Mouse (Mus musculus) left cerebral cortex, adult 18-20 months (tissue): ENCODE measurements around the gene Mllt10. TPM values are rescaled to one million over a fixed set of nuclear protein-coding genes. Genes with fewer than 3 reads are reported as not detected.
"Not testable (repeated sequence)": the region's sequence is repeated elsewhere in the genome, so short reads cannot be mapped to it uniquely, and the experiment has no call there.

Experiments
- DNase-seq, 2 experiments: peaks; one replicate each; pipeline ENCODE4 v3.0.0; 2021 to 2022; ENCODE audit warnings: low spot score in 2 of 2, mixed read lengths in 1 of 2
- total RNA-seq, 2 experiments: library from RNA; stranded (reverse); gene quantifications; 2 replicates each; pipeline ENCODE4 v1.2.3; 2021

Gene Mllt10
- total RNA-seq, 2 experiments from 2014 or later = 51.5 to 55.7 TPM

DNA sequence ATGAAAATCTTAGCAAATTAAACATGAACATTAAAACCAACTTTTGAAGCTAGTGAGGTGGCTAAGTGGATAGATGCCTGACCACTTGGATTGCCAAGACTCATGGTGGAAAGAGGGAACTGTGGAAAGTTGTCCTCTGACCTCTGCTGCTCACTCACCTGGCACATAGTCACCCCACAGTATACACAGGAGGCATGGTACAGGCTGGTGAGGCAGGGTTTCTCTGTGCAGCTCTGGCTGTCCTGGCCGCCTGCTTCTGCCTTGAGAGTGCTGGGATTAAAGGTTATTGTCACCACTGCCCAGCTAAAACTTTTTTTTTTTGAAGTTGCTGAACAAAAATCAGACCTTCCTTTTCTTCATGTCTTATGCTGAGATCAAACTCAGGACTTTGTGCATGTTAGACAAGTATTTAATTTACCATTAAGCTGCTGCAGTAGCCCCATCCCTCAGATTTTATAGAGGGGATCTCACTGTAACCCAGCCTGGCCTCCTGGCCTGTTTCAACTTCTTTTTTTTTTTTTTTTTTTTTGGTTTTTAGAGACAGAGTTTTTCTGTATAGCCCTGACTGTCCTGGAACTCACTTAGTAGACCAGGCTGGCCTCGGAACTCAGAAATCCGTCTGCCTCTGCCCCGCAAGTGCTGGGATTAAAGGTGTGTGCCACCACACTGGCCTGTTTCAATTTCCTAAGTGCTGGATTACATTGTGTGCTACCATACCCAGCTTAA is 13.2 kb downstream of the Mllt10 start:
- DNase-seq = no peak

DNA sequence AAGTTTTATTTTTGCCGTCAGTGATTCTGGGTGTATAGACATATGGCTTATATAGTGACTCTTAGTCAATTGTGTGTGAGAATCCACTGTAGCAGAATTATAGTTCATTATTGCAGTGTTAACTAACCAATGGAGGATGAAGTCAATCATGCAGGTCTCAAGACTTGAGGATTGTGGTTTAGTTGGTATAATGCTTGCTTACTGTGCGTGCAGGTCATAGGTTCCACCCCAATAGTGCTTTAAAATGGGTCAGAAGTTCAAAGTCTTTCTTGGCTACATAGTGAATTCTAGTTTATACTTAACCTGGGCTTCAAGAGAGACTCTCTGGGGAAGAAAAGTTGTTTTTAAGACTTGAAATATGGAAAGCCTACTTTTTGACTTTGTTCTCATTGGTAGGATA is 16.9 kb downstream of the Mllt10 start:
- DNase-seq = no peak

DNA sequence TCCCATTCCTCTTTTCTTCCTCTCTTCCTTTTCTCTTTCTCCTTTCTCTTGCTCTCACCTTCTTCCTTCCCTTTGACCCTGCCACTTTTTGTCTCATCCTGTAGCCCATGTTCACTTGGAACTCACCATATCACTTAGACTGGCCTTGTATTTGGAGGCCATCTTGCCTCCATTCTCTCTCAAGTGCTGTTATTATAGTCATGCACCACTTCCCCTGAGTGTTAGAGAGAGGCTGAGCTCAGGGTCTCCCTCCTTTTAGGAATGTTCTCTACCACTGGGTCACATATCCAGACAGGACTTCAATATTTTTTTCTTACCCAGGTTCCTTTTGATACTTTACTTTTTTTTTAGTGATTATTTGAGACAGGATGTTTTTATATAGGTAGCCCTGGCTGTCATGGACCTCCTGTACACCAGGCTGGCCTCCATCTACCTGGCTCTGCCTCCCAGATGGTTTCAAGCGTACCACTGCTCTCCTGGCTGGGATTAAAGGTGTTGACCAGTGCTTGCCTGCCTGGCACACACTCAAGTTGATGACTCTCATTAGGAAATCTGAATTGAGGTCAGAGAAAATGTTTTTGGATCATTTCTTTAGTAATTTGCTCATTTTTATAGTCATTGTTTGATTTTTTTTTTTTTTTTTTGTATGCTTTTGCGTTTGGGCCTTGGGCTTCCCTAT is 25.3 kb downstream of the Mllt10 start:
- DNase-seq = no peak

DNA sequence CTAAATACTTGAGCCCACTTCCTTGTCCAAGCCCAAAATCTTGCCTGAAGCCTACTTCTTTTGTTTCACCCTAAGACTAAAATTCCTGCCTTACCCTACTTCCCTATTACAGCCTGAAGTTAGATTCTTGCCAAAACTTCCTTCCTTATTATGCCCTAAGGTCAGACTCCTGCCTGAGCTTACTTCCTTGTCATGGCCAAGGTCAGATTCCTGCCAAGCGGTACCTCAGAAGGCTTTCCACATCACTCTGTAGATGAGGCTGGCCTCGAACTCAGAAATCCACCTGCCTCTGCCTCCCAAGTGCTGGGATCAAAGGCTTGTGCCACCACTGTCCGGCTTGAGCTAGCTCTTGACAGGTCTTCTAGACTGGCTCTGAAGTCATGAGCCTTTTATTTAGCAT is 32.7 kb downstream of the Mllt10 start:
- DNase-seq = not testable (repeated sequence)

DNA sequence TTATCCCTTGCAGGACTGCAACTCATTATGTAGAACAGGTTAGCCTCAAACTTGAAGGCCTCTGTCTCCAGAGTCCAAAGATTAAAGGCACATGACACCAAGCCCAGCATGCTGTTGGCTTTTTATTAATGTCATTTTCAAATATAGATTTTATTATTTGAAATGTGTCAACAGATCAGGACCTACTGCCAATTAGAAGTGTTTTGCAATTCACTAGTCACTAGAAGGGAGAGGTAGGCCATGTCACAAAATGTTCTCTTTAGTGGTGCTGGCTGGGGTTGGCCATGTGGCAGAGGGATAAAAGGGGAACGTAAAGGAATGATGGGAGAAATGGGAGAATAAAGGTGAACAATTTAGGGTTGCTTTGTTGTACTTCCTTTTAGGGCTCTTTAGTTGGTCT is 38.8 kb downstream of the Mllt10 start:
- no peak for DNase-seq

DNA sequence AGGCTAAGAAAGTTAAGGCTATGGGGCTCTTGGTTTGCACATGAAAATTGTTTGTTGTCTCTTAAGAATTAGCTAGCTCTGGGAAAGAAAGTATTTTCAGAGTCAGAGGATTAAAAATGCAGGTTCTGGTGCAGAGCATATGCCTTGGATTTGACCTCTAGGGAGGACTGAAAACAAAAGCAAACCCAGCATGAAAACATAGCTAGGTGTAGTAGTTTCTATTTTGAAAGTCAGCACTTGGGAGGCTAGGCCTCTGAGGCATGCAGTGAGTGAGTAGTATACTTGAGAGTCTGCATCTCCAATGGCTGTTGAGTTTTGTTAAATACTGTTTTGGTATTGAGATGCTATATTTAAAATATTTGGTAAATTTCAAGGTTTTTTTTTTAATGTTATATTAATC is 39.3 kb downstream of the Mllt10 start:
- DNase-seq = no peak

DNA sequence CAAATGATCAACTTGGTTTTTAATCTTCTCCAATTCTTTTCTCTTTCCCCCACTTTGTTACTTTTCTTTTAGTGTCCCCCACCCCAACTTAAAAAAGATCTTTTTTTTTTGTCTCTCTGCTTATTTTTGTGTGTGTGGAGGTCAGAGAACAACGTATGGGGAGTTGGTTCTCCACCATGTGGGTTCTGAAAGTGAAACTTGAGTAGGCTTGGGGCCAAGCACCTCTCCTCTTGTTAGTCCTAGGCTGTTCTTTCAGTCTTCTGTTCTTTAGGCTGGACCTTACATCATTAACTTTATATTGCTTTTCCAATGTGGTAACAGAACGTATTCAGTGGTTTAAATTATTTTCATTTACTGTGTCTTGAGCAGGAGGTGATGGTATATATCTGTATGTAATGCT is 40.8 kb downstream of the Mllt10 start:
- no peak for DNase-seq

DNA sequence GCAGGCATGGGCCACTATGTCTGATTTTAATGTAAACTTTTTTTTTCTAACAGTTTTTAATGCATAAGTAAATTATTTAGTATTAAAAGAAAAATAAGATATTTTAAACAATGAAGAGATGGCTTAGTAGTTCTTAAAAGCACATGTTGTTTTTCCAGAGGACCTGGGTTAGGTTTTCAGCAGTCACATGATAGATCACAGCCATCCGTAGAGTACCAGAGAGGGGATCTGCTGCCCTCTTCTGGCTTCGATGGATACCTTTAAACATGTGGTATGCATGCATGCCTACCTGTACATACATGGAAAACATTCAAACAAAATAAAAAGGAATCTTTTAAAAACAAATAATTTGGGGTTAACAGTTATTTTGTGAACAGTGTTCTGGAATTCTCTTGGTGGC is 45.9 kb downstream of the Mllt10 start:
- no peak for DNase-seq

DNA sequence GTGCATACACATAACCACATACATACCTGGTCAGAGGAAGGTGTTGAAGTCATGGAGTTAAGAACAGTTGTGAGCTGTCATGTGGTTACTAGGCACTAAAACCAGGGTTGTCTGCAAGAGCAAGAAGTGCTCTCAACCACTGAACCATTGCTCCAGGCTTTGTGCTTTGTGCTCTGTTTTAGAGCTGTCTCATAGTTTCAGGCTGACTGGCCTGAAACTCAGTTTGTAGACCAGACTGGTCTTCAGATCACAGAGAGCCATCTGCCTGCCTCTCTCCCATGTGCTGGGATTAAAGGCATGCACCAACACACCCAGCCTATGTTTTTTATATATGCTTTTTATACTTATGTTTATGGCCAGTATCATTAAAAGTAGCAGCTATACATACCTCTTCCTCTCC is 52.5 kb downstream of the Mllt10 start:
- DNase-seq = no peak

DNA sequence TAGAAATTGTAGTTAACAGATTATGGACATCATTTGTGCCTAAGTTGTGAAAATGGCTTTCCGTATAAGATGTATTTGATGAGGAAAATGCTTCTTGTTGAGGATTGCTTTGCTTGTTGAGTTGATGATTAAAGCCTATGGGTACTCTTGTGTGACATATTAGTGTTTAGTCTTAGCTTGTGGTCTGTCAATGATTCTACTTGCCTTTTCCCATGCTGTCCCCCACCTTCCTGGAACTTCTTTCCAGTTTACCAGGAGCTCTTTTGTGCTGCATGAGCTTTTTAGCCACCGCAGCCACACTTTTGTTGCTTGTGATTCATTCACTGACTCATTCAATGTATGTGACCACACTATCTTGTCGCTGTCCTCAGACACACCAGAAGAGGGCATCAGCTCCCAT is 53.2 kb downstream of the Mllt10 start:
- no peak for DNase-seq

DNA sequence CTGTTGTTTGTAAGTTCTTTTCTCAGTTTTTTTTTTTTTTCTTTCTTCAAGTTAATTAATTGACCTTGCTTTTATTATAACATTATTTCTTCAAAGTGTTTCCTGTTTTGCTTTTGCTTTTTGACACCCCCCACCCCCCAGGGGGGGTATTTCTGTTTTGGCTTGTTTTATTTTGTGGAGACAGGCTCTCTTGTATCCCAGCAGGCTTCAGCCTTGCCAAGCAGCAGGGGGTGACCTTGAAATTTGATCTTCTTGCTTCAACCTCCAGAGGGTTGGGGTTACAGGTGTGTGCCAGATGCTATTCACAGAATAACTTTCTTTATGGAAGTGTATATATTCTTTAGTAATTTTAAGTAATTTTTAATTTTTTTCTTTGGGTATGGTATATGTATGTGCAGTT is 56.4 kb downstream of the Mllt10 start:
- DNase-seq = no peak

DNA sequence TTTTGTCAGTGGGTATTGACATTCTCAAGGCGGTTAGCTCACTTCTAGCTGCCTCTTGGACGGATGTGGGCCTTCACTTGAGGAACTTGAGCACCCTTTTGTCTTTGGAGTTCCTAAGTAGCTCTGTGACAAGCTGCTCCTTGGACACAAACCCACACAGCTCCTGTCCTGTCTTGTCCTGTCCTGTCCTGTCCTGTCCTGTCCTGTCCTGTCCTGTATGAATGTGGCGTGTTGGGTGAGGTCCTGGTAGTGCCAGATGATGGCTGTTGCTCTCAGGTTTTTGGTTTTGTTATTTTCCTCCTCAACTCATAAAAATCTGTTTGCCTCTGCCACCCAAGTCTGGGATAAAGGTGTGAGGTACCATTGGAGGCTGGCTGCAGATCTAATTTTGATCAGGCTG is 61.4 kb downstream of the Mllt10 start:
- no peak for DNase-seq

DNA sequence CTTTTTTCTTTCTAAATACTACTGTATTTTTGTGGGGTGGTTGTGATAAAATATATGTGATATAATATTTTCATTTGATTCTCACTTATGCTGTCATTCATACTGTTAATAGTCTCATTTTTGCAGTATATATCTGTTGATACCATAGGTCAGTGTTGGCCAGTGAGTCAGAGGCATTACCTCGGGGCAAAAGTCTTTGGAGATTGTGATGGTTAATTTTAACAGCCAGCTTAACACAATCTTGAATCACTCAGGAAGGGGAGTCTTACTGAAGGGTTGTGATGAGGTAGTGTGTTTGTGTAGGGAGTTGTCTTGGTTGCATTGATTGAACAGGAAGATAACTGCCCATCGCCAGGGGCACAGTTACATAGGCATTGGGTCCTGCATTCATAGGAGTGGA is 83.1 kb downstream of the Mllt10 start:
- no peak for DNase-seq

DNA sequence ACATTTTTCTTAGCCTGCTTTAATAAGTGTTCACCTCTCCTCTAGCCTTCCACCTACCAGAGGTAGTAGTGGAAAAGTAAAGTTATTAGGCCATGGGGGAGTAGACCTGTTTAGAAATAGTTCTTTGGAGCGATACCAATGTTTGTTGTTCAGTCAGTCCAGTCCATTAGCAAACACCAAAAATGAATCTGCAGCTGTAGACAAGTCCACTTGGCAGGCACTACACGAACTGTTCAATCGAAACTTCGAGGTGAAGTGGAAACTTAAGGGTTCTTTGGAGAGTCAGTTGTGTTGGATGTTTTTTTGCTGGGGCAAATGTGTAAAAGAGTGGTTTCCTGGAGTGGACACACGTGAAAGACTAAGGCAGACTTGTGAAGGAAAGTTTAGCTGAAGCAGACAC is 84.6 kb downstream of the Mllt10 start:
- no peak for DNase-seq

DNA sequence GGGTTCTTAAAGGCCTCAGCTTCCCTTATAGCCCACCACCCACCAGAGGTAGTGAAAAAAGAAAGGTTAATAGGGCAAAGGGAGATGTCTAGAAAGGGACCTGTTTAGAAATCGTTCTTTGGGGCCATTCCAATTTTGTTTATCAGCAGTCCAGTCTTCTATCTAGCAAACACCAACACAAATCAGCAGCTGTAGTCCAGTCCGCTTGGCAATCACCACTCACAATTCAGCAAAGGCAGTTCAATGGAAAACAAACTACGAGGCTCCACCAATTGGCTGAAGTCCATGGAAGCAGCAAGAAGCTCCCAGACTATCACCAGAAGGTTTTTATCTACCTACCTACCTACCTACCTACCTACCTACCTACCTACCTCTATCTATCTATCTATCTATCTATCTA is 101.1 kb downstream of the Mllt10 start:
- no peak for DNase-seq

DNA sequence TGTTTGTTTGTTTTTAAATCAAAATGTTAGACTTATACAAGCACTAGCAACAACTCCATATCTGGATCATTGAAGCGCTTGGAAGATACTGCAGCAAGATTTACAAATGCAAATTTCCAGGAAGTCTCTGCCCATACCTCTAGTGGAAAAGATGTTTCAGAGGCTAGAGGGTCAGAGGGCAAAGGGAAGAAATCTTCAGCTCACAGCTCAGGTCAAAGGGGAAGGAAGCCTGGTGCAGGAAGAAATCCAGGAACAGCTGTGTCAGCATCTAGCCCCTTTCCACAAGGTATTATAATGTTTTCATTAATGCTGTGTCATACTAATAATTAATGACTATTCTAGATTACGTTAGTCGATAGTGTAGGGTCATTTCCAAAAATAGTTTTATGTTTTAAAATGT is 104.4 kb downstream of the Mllt10 start:
- DNase-seq = no peak

DNA sequence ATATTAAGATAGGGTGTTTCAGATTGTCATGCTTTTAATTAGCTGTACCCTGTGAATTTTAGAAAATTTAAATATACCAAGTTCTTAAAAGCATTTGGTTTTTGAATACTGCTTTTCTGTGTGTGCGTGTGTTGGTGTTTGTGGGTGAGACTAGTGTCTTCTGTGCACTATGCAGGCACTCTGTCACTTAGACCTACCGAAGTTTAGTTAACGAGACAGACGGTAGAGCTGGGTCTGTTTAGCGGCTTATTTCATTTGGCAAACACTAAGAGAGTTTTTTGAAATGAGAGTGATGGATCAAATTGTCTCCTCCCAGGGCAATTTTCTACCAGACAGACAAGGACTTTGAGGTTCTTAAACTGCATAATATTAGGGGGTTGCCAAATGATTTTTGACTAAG is 106.0 kb downstream of the Mllt10 start:
- no peak for DNase-seq

DNA sequence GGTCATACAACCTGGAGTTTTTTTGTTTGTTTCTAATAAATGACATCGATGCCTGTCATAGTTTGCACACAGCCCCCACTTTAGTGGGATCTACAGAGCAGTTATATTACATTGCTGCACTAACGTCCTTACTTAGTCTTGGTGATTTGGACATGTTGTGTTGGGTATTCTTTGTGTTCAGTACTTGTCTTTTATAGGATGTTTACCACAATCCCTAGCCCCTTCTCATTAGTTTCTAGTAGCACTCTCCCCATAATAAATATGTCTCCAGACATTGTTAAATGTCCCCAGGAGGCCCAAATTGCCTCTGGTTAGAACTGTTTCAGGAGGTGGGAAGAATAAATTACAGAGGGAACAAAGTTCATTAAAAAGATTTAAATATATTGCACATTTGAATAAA is 110.5 kb downstream of the Mllt10 start:
- no peak for DNase-seq

DNA sequence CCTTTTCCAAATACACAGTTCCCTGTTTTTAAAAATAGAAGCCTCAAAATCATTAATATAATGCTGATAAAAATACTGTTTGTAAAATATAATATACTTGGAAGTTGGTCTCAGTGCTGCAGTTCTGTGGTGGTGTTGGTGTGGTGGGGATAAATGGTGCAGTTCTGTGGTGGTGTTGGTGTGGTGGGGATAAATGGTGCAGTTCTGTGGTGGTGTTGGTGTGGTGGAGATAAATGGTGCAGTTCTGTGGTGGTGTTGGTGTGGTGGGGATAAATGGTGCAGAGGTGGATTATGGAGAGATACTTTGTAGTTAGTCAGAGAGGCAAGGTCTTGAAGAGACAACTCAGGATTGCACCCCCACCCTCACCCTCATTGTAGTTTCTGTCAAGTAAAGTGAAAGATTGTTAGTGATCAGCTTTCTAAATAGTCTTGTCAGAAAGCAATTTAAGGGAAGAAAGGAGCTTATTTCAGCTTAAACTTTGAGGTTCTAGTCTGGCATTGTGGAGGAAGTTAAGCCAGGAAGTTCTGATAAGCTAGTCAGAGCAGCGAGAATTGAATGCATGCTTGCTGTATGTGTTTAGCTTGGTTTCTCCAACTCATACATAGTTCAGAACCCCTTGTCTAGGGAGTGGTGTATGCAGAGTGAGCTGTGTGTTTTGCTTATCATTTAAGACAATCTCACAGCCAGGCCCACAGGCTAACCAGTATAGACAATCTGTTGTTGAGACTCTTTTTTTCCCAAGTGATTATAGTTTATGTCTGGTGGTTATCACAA is 114.3 kb downstream of the Mllt10 start:
- DNase-seq = no peak

DNA sequence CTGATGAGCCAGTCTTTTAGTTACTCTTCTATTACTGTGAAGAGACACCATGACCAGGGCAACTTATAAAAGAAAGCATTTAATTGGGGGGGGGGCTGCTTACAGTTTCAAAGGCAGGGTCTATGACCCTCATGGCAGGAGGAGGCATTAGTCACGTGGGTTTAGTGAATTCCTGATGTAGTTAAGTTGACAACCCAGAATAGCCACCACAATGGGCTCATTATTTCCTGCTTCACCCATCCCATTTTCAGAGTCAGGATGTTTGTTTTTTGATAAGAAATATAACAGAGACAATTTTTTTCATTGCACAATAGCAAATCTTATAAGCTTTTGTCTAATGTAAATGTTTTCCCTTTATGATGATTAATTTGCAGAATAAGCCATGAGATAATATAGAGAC is 120.2 kb downstream of the Mllt10 start:
- no peak for DNase-seq

DNA sequence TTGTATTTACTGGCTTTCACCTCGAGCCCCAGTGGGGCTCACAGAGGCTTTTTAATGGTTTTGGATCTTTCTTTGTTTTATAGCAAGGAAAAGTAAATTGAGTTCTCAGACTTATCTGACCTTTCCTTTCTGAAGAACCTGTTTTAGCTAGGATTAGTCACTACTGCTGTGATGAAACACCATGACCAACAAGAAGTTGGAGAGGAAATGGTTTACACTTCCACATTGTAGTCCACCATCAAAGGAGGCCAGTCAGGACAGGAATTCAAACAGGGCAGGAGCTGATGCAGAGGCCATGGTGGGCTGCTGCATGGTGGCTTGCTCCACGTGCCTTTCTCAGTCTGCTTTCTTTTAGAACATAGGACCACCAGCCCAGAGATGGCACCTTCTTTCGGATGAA is 121.2 kb downstream of the Mllt10 start:
- no peak for DNase-seq

DNA sequence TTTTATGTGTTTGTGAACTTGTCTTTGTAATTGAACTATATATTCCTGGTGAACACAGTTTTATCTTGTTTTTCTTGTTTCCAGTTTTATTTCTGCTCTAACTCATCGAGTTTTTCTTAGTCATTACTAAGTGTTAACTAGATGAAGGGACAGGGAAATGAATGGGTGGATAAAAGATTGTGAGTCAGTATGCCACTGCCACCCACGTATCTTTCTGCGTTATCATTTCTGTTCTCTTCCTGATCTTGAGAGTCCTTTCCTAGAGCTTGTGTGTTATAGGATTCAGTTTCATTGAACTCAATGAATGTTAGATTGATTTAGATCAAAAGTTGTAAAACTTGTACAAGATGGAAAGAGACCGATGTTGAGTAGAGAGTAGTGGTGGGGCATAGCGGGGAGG is 125.3 kb downstream of the Mllt10 start:
- no peak for DNase-seq
